Mouse (Mus musculus) gastrocnemius, postnatal 14 days (tissue): ENCODE measurements around the gene Gm16405. TPM values are rescaled to one million over a fixed set of nuclear protein-coding genes. Genes with fewer than 3 reads are reported as not detected.
"Not testable (repeated sequence)": the region's sequence is repeated elsewhere in the genome, so short reads cannot be mapped to it uniquely, and the experiment has no call there.

Experiments
- DNase-seq: peaks from one replicate; pipeline ENCODE4 v3.0.0; 2021; ENCODE audit warnings: mixed read lengths
- intact Hi-C: fragments of 180-260 bp; cut with DNase I; formaldehyde crosslinking; loops from one replicate; pipeline ENCODE4 v1.15.1; 2025; ENCODE audit warnings: low total_unique reads
- long read RNA-seq, 2 experiments: library from polyadenylated mRNA; stranded (forward); transcript quantifications; one replicate each; pipeline ENCODE4 v2.0.0; 2021
- total RNA-seq, 2 experiments: library from RNA; stranded (reverse); gene quantifications; 2 replicates each; pipeline ENCODE4 v1.2.3; 2021

Gene Gm16405
- not detected for total RNA-seq
- long read RNA-seq, experiment 1: 0 reads
- long read RNA-seq, experiment 2: 0 reads

GRCm38 (mm10) chrX:54530908-54531307, at the start of gene Gm16405:
Gm16405 (plus strand) TSS chrX:54531208.
- DNase-seq, intact Hi-C loops: not testable (repeated sequence)

Other genes starting within 250 kb of the Gm16405 start
- not detected for gene Gm16430, start 91.0 kb downstream of the Gm16405 start, total RNA-seq